Mouse (Mus musculus) right cerebral cortex, postnatal 4 days (tissue): ENCODE results near the gene St3gal6.

Experiments
- DNase-seq: peaks from one replicate; pipeline ENCODE4 v3.0.0-alpha.2; 2022

St3gal6 gene

GRCm38 (mm10) chr16:58523972-58524850, at the start of gene St3gal6:
Gene St3gal6 (minus strand): TSS chr16:58524243.
- no peak for DNase-seq

- no peak for DNase-seq
Observed at GRCm38 (mm10) chr16:58570694-58571264, 46.7 kb upstream of the St3gal6 start.

GRCm38 (mm10) chr16:58561196-58561595, 37.2 kb upstream of the St3gal6 start:
- DNase-seq = no peak

DNA sequence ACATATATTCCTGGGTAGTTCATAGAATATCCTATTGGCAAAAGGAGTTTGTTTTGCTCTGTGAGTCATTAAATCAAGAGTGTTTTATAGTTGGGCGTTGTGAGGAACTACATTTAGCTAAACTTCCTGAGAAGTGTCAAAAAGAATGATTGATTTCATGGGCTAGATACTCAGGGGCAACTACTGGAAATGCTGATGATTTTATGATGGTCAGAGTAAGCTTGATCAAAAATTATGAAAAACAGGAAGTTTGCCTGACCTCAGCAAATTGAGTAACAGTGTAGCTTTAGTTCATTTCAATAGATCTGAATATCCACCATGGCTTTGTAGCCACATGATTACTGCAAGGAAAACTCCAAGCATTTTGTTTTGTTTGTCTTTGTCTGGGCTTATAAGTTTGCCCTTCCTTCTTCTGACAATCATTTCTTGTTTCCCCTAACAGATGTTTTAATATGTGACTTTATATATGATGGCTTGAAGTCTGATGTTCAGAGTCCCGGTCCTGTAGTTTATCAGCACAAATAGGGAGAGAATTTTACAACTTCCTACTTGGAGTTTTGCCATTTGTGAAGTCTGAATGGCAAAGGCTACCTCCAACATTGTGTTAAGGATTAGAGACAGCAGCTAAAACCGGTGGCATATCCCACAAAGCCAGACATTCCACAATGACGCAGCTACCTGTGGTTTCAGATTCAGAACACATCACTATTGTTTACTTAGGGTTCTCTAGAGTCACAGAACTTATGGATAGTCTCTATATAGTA, 32.2 kb upstream of the St3gal6 start:
- no peak for DNase-seq

- no peak for DNase-seq
Observed at GRCm38 (mm10) chr16:58554673-58555072, 30.6 kb upstream of the St3gal6 start.

- no peak for DNase-seq
Observed at GRCm38 (mm10) chr16:58548042-58548441, 24.0 kb upstream of the St3gal6 start.

DNA sequence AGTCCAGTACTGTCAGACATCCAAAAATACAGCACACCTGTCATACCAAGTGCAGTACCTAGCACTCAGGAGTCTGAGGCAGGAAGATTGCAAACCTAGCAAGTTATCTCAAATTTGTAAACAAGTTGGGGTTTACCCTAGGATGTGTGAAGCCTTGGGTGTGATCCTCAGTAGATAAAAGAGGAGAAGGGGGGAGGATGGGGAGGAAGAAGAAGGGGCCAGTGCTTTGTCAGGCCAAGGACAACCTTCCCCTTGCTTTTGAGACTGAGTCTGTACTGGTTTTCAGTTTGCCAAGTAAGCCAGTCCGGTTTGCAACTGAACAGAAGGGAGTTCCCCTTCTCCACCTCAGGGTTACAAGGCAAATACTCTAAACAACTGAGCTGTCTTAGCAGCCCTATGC, 22.1 kb upstream of the St3gal6 start:
- DNase-seq = no peak

- DNase-seq = no peak
Observed at GRCm38 (mm10) chr16:58539490-58539889, 15.4 kb upstream of the St3gal6 start.

- no peak for DNase-seq
Observed at GRCm38 (mm10) chr16:58539011-58539410, 15.0 kb upstream of the St3gal6 start.

DNA sequence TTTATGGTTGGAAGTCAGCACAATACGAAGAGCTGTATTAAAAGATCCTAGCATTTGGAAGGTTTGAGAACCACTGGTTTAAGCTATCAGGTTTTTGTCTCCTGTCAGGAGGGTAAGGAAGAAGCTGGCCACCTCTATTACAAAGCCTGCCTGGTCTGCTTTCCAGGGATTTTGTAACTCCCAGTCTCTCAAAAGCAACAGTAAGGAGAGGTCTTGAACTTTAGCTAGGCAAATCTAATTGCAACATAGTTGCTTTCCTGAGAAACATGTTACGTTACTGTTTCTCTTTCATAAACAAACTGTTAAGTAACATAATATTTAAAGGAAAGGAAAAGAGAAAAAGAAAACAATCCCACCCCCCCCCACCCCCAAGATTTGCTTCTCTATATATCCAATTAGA, 12.0 kb upstream of the St3gal6 start:
- DNase-seq = no peak

DNA sequence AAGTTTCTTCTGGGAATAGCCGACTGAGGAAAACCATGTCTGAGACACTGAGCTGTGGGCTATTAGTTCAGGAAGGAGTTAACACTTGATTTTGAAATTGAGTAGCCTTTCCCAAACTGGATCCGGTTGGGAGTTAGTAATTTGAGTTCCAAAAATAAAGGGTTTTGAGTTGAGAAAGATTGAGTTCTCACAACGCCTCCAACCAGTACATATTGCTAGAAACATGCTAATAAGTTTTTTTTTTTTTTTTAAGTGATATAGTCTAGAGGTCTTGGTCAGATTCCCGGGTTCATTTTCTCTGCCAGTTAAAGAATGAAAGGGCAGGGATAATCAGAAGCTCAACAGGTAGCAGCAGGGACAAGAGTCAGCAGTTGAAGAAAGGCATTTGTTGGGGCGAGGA, 11.2 kb upstream of the St3gal6 start:
- DNase-seq = no peak

- no peak for DNase-seq
Observed at GRCm38 (mm10) chr16:58534245-58535142, 10.5 kb upstream of the St3gal6 start.

- DNase-seq = no peak
Observed at GRCm38 (mm10) chr16:58533742-58534141, 9.7 kb upstream of the St3gal6 start.

DNA sequence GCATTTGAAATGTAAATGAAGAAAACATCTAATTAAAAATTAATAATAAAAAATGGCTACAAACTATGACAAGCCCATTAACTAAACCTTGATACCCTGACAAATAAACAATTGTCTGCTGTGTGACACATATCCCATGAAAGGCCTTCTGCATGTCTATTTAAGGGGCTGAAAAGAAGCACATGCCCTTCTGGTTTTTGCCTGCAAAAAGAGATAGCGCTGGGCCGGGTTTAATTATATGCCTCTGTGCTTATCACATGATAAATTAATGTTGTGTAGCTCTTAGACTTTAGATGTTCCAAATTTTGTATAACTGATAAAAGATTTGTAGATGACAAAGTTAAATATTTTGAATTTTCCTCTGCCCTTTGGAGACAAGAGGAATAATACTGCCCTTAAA, 9.2 kb upstream of the St3gal6 start:
- DNase-seq = no peak

GRCm38 (mm10) chr16:58532511-58532910, 8.5 kb upstream of the St3gal6 start:
- no peak for DNase-seq

DNA sequence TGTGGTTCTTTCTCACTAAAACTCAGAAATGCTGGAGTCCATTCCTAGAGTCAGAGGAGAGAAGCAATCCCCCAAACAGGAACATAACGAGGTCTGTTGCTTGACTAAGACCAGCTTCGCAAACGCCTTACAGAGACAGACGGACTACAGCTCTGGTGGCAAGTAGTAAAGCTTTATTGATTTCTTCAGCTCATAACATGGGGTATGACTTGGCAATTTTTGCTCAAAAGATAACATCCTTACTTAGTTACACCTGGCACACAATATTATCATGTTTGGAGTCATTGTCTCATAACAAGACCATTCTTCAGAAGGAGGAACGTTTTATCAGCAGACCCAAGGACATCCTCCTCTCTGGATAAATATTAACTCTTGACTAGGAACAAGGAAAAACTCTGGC, 3.8 kb upstream of the St3gal6 start:
- DNase-seq = no peak

- DNase-seq = no peak
Observed at GRCm38 (mm10) chr16:58526729-58527128, 2.7 kb upstream of the St3gal6 start.

DNA sequence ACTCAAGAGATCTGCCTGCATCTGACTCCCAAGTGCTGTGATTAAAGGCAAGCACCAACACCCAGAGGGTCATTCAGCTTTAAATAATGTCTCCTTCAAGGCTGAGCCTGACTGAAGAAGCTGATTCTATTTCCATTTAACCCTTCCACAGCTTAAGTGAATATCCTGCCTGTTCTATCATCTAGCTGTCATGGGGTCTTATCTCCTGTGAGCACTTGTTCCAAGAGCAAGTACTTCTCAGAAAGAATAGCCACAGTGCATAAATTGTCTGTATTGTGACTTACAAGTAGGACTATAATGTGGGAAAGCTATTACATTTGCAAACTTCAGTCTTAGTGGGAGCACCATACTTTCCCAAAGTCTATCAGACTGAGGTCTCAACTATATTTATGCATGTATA, 1.8 kb upstream of the St3gal6 start:
- no peak for DNase-seq

DNA sequence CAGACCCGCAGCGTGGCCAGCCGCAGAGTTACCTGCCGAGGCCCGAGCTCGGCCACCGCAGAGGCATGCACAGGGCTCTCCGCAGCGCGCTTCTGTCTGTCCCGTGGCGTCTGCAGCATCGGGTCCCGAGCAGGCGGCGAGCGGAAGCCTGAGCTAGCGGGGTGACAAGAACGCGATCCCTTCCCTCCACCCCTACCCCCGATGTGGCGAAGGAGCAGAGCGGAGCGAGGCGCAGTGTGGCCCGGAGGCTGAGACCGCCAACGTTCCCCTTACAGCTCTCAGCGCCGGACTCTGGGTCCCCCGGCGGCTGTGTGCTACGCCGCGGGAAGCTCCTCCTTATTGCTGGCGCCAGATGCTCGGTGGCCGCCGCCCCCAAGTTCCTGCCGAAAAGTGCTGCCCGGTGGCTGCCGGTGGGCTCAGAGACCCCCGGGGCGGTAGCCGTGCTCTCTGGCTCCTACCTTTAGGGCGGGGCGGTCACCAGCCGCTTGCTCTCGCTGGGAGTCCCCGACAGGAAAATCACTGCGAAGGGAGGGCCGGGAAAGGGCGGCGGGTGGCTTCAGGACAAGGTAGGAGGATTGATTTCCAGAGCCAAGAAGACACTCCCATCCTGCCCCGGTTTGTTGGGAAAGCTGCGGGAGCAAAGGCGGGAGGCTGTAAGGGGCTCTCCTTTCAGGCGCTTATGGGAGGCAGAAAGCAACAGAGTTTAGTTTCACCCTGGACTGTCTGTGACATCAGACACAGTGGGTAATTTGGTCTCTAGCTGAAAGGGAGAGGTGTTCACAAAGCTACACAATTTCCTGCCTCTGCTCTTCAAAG, 791 bp downstream of the St3gal6 start:
- peak; percentile 50 for DNase-seq

DNA sequence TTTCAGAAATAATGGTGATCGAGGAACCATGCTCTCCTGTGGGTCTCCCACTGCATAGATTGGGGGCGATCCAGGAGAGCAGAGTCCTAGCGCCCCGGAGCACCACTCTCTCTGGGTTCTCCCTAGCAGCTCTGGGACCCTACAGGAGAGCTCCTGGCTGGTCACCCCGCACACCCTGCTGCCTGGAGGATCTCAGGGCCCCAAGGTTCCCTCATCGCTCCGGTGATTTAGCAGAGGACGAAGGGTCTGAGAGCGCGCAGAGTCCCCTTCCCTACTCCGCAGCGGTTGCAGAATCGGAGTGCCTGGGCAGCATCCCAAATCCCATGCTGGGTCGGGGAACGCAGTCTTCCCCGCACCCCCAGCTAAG, 1.4 kb downstream of the St3gal6 start:
- DNase-seq = no peak

GRCm38 (mm10) chr16:58521900-58522299, 2.1 kb downstream of the St3gal6 start:
- DNase-seq = no peak

- no peak for DNase-seq
Observed at GRCm38 (mm10) chr16:58521182-58521581, 2.9 kb downstream of the St3gal6 start.
